8 mouse cellular contexts compared by ENCODE assay signal in genomic region chr9:117250831-117251165, GRCm38 (mm10).
DNase-seq lines count a peak whose midpoint lies in the region; ATAC-seq and TF ChIP-seq lines count a peak whose summit lies in the region.
"Had no signal": no experiment of that assay in that cellular context is flagged by ENCODE, and none has a peak within 500 bp of the region (broad histone marks: within the 10 kb centered on the region; RNA-seq: fewer than 3 reads in every experiment).

No protein-coding gene starts in this region.

- WGBS in lung, postnatal 0 days, result 17% methylated on average over 2 of the region's 2 CpGs
- 10% methylated on average over 2 of the region's 2 CpGs for WGBS in heart, embryonic 15.5 days
- WGBS in liver, embryonic 14.5 days (ENCODE audit: insufficient replicate concordance), result 28% methylated on average over 2 of the region's 2 CpGs
- whole genome bisulfite sequencing in stomach, postnatal 0 days, result 7% methylated on average over 2 of the region's 2 CpGs

- peak overlapping the region; percentile 72 for H3K4me3 ChIP-seq in lung, postnatal 0 days (ENCODE audit: low read depth, low read length)
- peak overlapping the region; percentile 74 for H3K4me3 ChIP-seq in heart, embryonic 15.5 days
- peak overlapping the region; percentile 43 to 63 for H3K4me3 ChIP-seq in liver, embryonic 14.5 days (ENCODE audit: insufficient read depth in 1 of 2, low read depth in 2 of 2, low read length in 2 of 2)
- H3K4me3 ChIP-seq in stomach, postnatal 0 days (ENCODE audit: low read depth, low read length), result peak overlapping the region; percentile 68

- peaks cover 7% of the 10 kb centered on the region; the same call in 1 of the 2 replicates for H3K4me1 ChIP-seq in lung, postnatal 0 days (ENCODE audit: insufficient read depth, low read depth, low read length)
- H3K4me1 ChIP-seq in heart, embryonic 15.5 days (replicated peaks), result peaks cover 33% of the 10 kb centered on the region
- peaks cover 0 to 5% of the 10 kb centered on the region in 2 experiments; a peak in 2 of 4 replicates for H3K4me1 ChIP-seq in liver, embryonic 14.5 days (replicated peaks; ENCODE audit: control insufficient read depth in 2 of 2, insufficient read depth in 2 of 2, low read length in 1 of 2)
- H3K4me1 ChIP-seq in stomach, postnatal 0 days (replicated peaks; ENCODE audit: control insufficient read depth, insufficient read depth), result peaks cover 10% of the 10 kb centered on the region

- no peaks in the 10 kb centered on the region for H3K9me3 ChIP-seq in lung, postnatal 0 days (ENCODE audit: low read length)
- no peaks in the 10 kb centered on the region for H3K9me3 ChIP-seq in heart, embryonic 15.5 days (replicated peaks)
- H3K9me3 ChIP-seq in liver, embryonic 14.5 days (ENCODE audit: control insufficient read depth, low read length), result no peaks in the 10 kb centered on the region
- no peaks in the 10 kb centered on the region for H3K9me3 ChIP-seq in stomach, postnatal 0 days (ENCODE audit: control insufficient read depth, low read length)

- peak overlapping the region; percentile 72 for H3K4me2 ChIP-seq in lung, postnatal 0 days (replicated peaks; ENCODE audit: low read depth, low read length)
- peak overlapping the region; percentile 70 for H3K4me2 ChIP-seq in heart, embryonic 15.5 days
- peak overlapping the region; percentile 53 for H3K4me2 ChIP-seq in liver, embryonic 14.5 days (ENCODE audit: low read depth)
- peak overlapping the region; percentile 63 for H3K4me2 ChIP-seq in stomach, postnatal 0 days (replicated peaks; ENCODE audit: low read depth)

- H3K36me3 ChIP-seq in lung, postnatal 0 days (ENCODE audit: insufficient read depth, low read length), result no peaks in the 10 kb centered on the region
- H3K36me3 ChIP-seq in heart, embryonic 15.5 days, result no peaks in the 10 kb centered on the region
- no peaks in the 10 kb centered on the region for H3K36me3 ChIP-seq in liver, embryonic 14.5 days (replicated peaks; ENCODE audit: control insufficient read depth, insufficient read depth, low read depth)
- H3K36me3 ChIP-seq in stomach, postnatal 0 days (ENCODE audit: control insufficient read depth, insufficient read depth, low read length), result no peaks in the 10 kb centered on the region

- no peak for ATAC-seq in lung, postnatal 0 days
- ATAC-seq in heart, embryonic 15.5 days (replicated peaks; ENCODE audit: insufficient number of reproducible peaks, insufficient read depth, low FRiP score, low read depth), result no peak
- ATAC-seq in liver, embryonic 14.5 days (ENCODE audit: insufficient read depth), result no peak
- no peak for ATAC-seq in stomach, postnatal 0 days (ENCODE audit: low FRiP score, low TSS enrichment)
- no peak for ATAC-seq in cerebellum, adult (ENCODE audit: insufficient number of reproducible peaks, low FRiP score, low TSS enrichment)

- no peak for TF ChIP-seq CTCF in lung, postnatal 0 days (IDR thresholded peaks at IDR 0.05)
- TF ChIP-seq CTCF in liver, embryonic 14.5 days (IDR thresholded peaks at IDR 0.05; ENCODE audit: low read depth), result no peak
- no peak for TF ChIP-seq CTCF in stomach, postnatal 0 days (IDR thresholded peaks at IDR 0.05; ENCODE audit: low read depth)

- H3K27ac ChIP-seq in lung, postnatal 0 days (ENCODE audit: low read length), result peak overlapping the region; percentile 85
- peak overlapping the region; percentile 88 for H3K27ac ChIP-seq in heart, embryonic 15.5 days
- H3K27ac ChIP-seq in liver, embryonic 14.5 days, result no peak overlapping the region
- peak overlapping the region; percentile 30; the same call in 1 of the 2 replicates for H3K27ac ChIP-seq in stomach, postnatal 0 days (replicated peaks)
- H3K27ac ChIP-seq: macrophage had no signal

- no peak for TF ChIP-seq EP300 in lung, postnatal 0 days (IDR thresholded peaks at IDR 0.05)
- TF ChIP-seq EP300 in liver, embryonic 14.5 days (IDR thresholded peaks at IDR 0.05; ENCODE audit: low read depth), result no peak
- no peak for TF ChIP-seq EP300 in stomach, postnatal 0 days (optimal IDR thresholded peaks at IDR 0.05)

- H3K27me3 ChIP-seq in lung, postnatal 0 days (replicated peaks; ENCODE audit: insufficient read depth, low read length), result no peaks in the 10 kb centered on the region
- H3K27me3 ChIP-seq in heart, embryonic 15.5 days, result no peaks in the 10 kb centered on the region
- no peaks in the 10 kb centered on the region for H3K27me3 ChIP-seq in liver, embryonic 14.5 days (ENCODE audit: control insufficient read depth, insufficient read depth, low read length)
- no peaks in the 10 kb centered on the region for H3K27me3 ChIP-seq in stomach, postnatal 0 days (ENCODE audit: control insufficient read depth, insufficient read depth, low read length)

- no peak for DNase-seq in lung, postnatal 0 days (ENCODE audit: low spot score)
- no peak for DNase-seq in lung, postnatal 10 days
- DNase-seq in liver, embryonic 14.5 days (ENCODE audit: low read depth in 3 of 3, low spot score in 3 of 3), result no peak
- DNase-seq in stomach, postnatal 0 days (ENCODE audit: low spot score), result no peak
- no peak for DNase-seq in urinary bladder, adult 2 months (ENCODE audit: low spot score)

- peak overlapping the region; percentile 76 for H3K9ac ChIP-seq in lung, postnatal 0 days (replicated peaks; ENCODE audit: low read depth)
- peak overlapping the region; percentile 81 for H3K9ac ChIP-seq in heart, embryonic 15.5 days
- no peak overlapping the region for H3K9ac ChIP-seq in liver, embryonic 14.5 days (replicated peaks)
- peak overlapping the region; percentile 79 for H3K9ac ChIP-seq in stomach, postnatal 0 days (ENCODE audit: low read length)
